Mouse (Mus musculus) cerebellum, adult 2 months (tissue): ENCODE results near the gene Cep170.

ENCODE experiments used
- CTCF ChIP-seq: fragments of 200-500 bp; IDR thresholded peaks from 2 replicates; pipeline ENCODE4 v1.5.1; 2011; ENCODE audit warnings: low read depth, mild to moderate bottlenecking, control low read depth, low read length, moderate library complexity, borderline replicate concordance; ENCODE audit not compliant: insufficient read depth
- POLR2A ChIP-seq: fragments of 200-500 bp; IDR thresholded peaks from 2 replicates; pipeline ENCODE4 v1.6.1; 2011; ENCODE audit warnings: low read length, control low read depth, borderline replicate concordance; ENCODE audit not compliant: insufficient read depth

DNA sequence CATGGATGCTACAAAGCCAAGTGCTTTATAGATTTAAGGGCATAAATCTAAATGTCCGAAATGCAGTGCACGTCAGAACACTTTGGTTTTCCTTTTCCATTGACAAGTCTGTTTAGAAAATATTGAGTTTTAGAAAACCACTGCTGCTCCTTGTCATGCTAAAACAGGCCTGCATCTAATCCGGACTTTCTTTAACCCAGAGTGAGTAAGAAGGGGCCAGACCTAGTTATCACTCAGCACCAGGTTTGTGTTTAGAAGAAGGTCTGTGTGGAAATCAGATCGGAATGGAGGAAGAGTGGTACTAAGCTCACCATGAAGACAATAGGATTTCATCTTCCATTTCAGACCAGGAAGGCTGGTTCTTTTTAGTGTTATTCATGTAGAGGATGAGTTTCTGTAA is 9.1 kb upstream of the Cep170 start:
- no peak for TF ChIP-seq CTCF
- TF ChIP-seq POLR2A: no peak
